Mouse (Mus musculus): ENCODE measurements around the gene Ptprd.

GRCm38 (mm10) chr4:77107291-77107690 lies 1104.5 kb downstream of the Ptprd start:
- TF ChIP-seq CTCF (IDR thresholded peaks at IDR 0.05) = no peak
- TF ChIP-seq EP300 (IDR thresholded peaks at IDR 0.05) = no peak

All from lung, postnatal 0 days (tissue).